Mouse (Mus musculus) stomach, postnatal 0 days (tissue): ENCODE results near the gene Fbxo10.
"Not testable (repeated sequence)": the region's sequence is repeated elsewhere in the genome, so short reads cannot be mapped to it uniquely, and the experiment has no call there.

Experiments
- CTCF ChIP-seq: IDR thresholded peaks from 2 replicates; pipeline ENCODE4 v1.5.1; 2016; ENCODE audit warnings: antibody characterized with exemption, low read depth, mild to moderate bottlenecking, moderate library complexity
- EP300 ChIP-seq: optimal IDR thresholded peaks from 2 replicates; pipeline ENCODE3; 2016; ENCODE audit warnings: antibody characterized with exemption

GRCm38 (mm10) chr4:44993179-44993578 lies 91.2 kb downstream of the Fbxo10 start:
- TF ChIP-seq CTCF, EP300: not testable (repeated sequence)
